In genomic region chr11:107580786-107581185, GRCm38 (mm10) we compare ENCODE assay signal across 28 mouse cellular contexts.
"Had no signal": no experiment of that assay in that cellular context is flagged by ENCODE, and none has a peak within 500 bp of the region (broad histone marks: within the 10 kb centered on the region; RNA-seq: fewer than 3 reads in every experiment).

No protein-coding gene starts in this region.

- H3K4me1 ChIP-seq: liver, embryonic 15.5 days; lung, embryonic 15.5 days; midbrain, embryonic 10.5 days; midbrain, embryonic 12.5 days; midbrain, embryonic 15.5 days; neural tube, embryonic 12.5 days had no signal

- H3K27ac ChIP-seq: limb, embryonic 10.5 days; limb, embryonic 12.5 days; limb, embryonic 13.5 days; limb, embryonic 15.5 days; liver, embryonic 12.5 days; liver, embryonic 13.5 days; liver, embryonic 14.5 days; liver, embryonic 15.5 days; lung, embryonic 15.5 days; macrophage; midbrain, embryonic 10.5 days; midbrain, embryonic 12.5 days; midbrain, embryonic 13.5 days; midbrain, embryonic 15.5 days; neural tube, embryonic 12.5 days had no signal

- H3K27me3 ChIP-seq: limb, embryonic 12.5 days; limb, embryonic 13.5 days; limb, embryonic 15.5 days; liver, embryonic 12.5 days; liver, embryonic 13.5 days; liver, embryonic 15.5 days; lung, embryonic 15.5 days; megakaryocyte, embryonic 14.5 days; midbrain, embryonic 12.5 days; midbrain, embryonic 13.5 days; midbrain, embryonic 15.5 days; neural tube, embryonic 12.5 days had no signal

- H3K4me3 ChIP-seq: limb, embryonic 10.5 days; limb, embryonic 12.5 days; limb, embryonic 13.5 days; limb, embryonic 15.5 days; liver, embryonic 12.5 days; liver, embryonic 13.5 days; liver, embryonic 15.5 days; lung, embryonic 15.5 days; megakaryocyte, embryonic 14.5 days; midbrain, embryonic 10.5 days; midbrain, embryonic 12.5 days; midbrain, embryonic 13.5 days; midbrain, embryonic 15.5 days; myocyte; neural tube, embryonic 12.5 days had no signal

- H3K9me3 ChIP-seq: limb, embryonic 10.5 days; limb, embryonic 12.5 days; limb, embryonic 13.5 days; limb, embryonic 15.5 days; liver, embryonic 12.5 days; liver, embryonic 13.5 days; liver, embryonic 15.5 days; lung, embryonic 15.5 days; megakaryocyte, embryonic 14.5 days; midbrain, embryonic 10.5 days; midbrain, embryonic 12.5 days; midbrain, embryonic 13.5 days; midbrain, embryonic 15.5 days; neural tube, embryonic 12.5 days had no signal

- DNase-seq: left cerebral cortex, postnatal 4 days; liver; liver, embryonic 13.5 days; liver, postnatal 0 days; lung, adult 18-20 months; lung, adult 2 months; lung, embryonic 14.5 days; lung, postnatal 10 days; lung, postnatal 14 days; lung, postnatal 36 days; lung, postnatal 4 days; midbrain, embryonic 14.5 days had no signal
